Mouse (Mus musculus) kidney, adult 2 months (tissue): ENCODE data around the gene Hs3st1. TPM values are rescaled to one million over a fixed set of nuclear protein-coding genes. Genes with fewer than 3 reads are reported as not detected.

ENCODE experiments used
- DNase-seq: peaks from one replicate; pipeline ENCODE4 v3.0.0; 2021
- H3K27ac ChIP-seq: fragments of 200-500 bp; 2 replicates; pipeline ENCODE4 v1.5.1; 2012; ENCODE audit warnings: low read depth, low read length, control low read depth, inconsistent platforms; ENCODE audit not compliant: insufficient read depth
- H3K27me3 ChIP-seq: fragments of 200-500 bp; replicated peaks from 2 replicates; pipeline ENCODE4 v1.6.1; 2012; ENCODE audit warnings: mild to moderate bottlenecking, moderate library complexity, low read length, inconsistent platforms; ENCODE audit not compliant: control insufficient read depth, insufficient read depth
- H3K36me3 ChIP-seq: fragments of 200-500 bp; 2 replicates; pipeline ENCODE4 v1.6.1; 2012; ENCODE audit warnings: mild to moderate bottlenecking, moderate library complexity, low read length, inconsistent platforms; ENCODE audit not compliant: control insufficient read depth, insufficient read depth
- H3K4me1 ChIP-seq: fragments of 200-500 bp; 2 replicates; pipeline ENCODE4 v1.6.1; 2011; ENCODE audit warnings: low read length; ENCODE audit not compliant: control insufficient read depth, insufficient read depth
- H3K4me3 ChIP-seq: fragments of 200-500 bp; 2 replicates; pipeline ENCODE4 v1.5.1; 2011; ENCODE audit warnings: mild to moderate bottlenecking, low read depth, low read length, control low read depth; ENCODE audit not compliant: insufficient read depth
- CTCF ChIP-seq: fragments of 200-500 bp; conservative IDR thresholded peaks from 2 replicates; pipeline ENCODE4 v1.5.1; 2011; ENCODE audit warnings: low read depth, mild to moderate bottlenecking, control low read depth, low read length, moderate library complexity, mixed read lengths; ENCODE audit not compliant: insufficient read depth, insufficient read length
- POLR2A ChIP-seq: fragments of 200-500 bp; IDR thresholded peaks from one replicate; pipeline ENCODE4 v1.6.1; 2011; ENCODE audit warnings: low read depth, low read length, control low read depth
- WGBS: fragments of 180-500 bp; shearing (Covaris S2); methylation state at CpG from one replicate; pipeline ENCODE4 v1.1.7; 2018; 5-methylcytosine and 5-hydroxymethylcytosine counted together
- polyA plus RNA-seq: library from polyadenylated mRNA; depleted of rRNA; stranded (reverse); fragments of >200 nt; gene quantifications from 2 replicates; pipeline ENCODE4 v1.2.3, GENCODE M21; 2012

Gene Hs3st1
- polyA plus RNA-seq, 1 experiment: 7.9 TPM

- 65% methylated on average over 5 of the region's 5 CpGs for WGBS
- no peak overlapping the region for H3K4me3 ChIP-seq
- DNase-seq: peak; percentile 74
- no peaks in the 10 kb centered on the region for H3K36me3 ChIP-seq
- TF ChIP-seq POLR2A: no peak
- H3K27ac ChIP-seq: no peak overlapping the region
- no peaks in the 10 kb centered on the region for H3K27me3 ChIP-seq
- H3K4me1 ChIP-seq: no peaks in the 10 kb centered on the region
These were observed 40.1 kb downstream of the Hs3st1 start for GRCm38 (mm10) chr5:39715193-39715592.

- no peak overlapping the region for H3K27ac ChIP-seq
- no peak for DNase-seq
- 59% methylated on average over 3 of the region's 3 CpGs for whole genome bisulfite sequencing
- no peaks in the 10 kb centered on the region for H3K4me1 ChIP-seq
- no peaks in the 10 kb centered on the region for H3K27me3 ChIP-seq
- TF ChIP-seq CTCF (no peak), POLR2A (no peak)
- H3K36me3 ChIP-seq: no peaks in the 10 kb centered on the region
- H3K4me3 ChIP-seq: no peak overlapping the region
These were observed 49.7 kb downstream of the Hs3st1 start for GRCm38 (mm10) chr5:39705539-39705938.

- Histone ChIP-seq H3K27ac (no peak overlapping the region), H3K4me1 (no peaks in the 10 kb centered on the region), H3K4me3 (no peak overlapping the region), H3K36me3 (no peaks in the 10 kb centered on the region), H3K27me3 (no peaks in the 10 kb centered on the region)
- no peak for TF ChIP-seq CTCF
- no peak for TF ChIP-seq POLR2A
- DNase-seq: no peak
- 94% methylated on average over 4 of the region's 4 CpGs for WGBS
These were observed 94.4 kb downstream of the Hs3st1 start for GRCm38 (mm10) chr5:39660826-39661225.

- Histone ChIP-seq H3K4me3 (no peak overlapping the region), H3K4me1 (no peaks in the 10 kb centered on the region), H3K27ac (no peak overlapping the region), H3K27me3 (no peaks in the 10 kb centered on the region), H3K36me3 (no peaks in the 10 kb centered on the region)
- TF ChIP-seq CTCF: no peak
- TF ChIP-seq POLR2A: no peak
- WGBS: 58% methylated on average over 2 of the region's 2 CpGs
- no peak for DNase-seq
These were observed 95.9 kb downstream of the Hs3st1 start for GRCm38 (mm10) chr5:39659417-39659816.

DNA sequence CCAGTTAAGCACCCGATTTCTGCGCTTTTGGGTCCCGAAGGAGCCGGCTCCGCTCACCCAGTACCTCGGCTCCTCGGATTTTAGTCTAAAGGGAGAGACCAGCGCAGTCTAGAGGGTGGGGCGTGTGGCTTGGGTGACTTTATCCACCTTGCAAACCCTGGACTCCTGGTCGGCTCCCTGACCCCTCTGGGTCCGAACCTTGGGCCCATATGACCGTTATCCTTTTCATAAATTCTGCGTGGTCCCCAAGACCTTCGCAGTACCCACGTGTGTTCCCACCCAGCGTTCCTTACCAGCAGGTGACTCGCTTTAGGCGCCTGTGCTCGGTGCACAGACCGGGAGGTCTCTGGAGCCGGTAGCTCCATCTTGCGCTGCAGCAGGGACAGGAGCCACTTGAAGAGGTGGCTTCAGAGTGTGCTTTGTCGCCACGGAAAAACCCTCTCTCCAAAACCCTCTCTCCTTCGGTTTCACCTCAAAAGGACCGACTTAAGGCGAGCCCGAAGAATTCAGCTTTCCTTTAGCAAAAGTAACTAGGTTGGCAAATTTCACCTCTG is 110.4 kb downstream of the Hs3st1 start:
- under 1% methylated on average over 28 of the region's 28 CpGs for WGBS
- no peak for TF ChIP-seq POLR2A
- TF ChIP-seq CTCF: no peak
- Histone ChIP-seq H3K27ac (no peak overlapping the region), H3K4me3 (peak overlapping the region; percentile 25), H3K36me3 (no peaks in the 10 kb centered on the region), H3K27me3 (no peaks in the 10 kb centered on the region), H3K4me1 (no peaks in the 10 kb centered on the region)
- DNase-seq: no peak

DNA sequence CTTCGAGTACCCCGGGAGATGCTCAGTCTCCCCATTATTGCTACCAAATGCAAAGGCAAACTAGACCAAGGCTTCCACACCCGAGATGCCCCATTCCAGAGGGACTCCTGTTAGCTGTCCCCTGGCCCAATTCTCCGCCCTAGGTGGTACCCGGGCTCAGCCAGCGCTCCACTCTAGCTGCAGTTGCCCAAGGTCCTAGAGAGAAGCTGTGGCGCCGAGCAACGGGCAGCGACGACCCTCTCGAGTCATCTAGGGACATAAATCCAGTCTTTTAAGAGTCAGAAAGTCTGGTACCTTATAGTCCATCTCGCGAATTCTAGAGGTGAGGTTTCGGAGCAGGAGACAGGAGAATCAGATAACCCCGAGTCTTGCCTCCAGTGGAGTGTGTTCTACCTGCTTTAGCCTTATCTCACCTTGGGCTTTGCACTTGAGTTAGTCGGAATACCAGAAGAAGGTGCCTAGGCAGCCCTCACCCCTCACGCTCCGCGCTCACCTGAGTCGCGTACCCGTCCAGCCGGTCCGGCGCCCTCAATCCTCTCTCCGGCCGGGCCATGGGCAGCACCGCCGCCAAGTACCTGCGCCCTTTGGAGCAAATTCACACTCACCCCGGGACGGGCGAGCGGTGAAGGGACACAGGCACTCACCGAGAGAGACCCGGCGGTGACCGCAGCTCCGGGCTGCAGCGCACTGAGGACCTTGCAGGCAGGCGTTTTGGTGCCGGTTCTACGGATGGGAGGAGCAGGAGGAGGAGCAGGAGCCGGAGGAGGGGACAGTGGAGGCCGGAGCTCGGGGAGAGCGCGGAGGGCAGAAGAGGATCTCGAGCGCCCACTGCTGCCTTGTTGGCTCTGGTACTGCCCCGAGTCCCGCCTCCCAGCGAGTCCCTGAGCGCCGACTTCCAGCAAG is 111.1 kb downstream of the Hs3st1 start:
- Histone ChIP-seq H3K4me1 (no peaks in the 10 kb centered on the region), H3K4me3 (peak overlapping the region; percentile 55), H3K36me3 (no peaks in the 10 kb centered on the region), H3K27me3 (no peaks in the 10 kb centered on the region), H3K27ac (no peak overlapping the region)
- TF ChIP-seq POLR2A (peak; percentile 58), CTCF (peak; percentile 64)
- WGBS: 1% methylated on average over 56 of the region's 56 CpGs
- peak; percentile 94 for DNase-seq

DNA sequence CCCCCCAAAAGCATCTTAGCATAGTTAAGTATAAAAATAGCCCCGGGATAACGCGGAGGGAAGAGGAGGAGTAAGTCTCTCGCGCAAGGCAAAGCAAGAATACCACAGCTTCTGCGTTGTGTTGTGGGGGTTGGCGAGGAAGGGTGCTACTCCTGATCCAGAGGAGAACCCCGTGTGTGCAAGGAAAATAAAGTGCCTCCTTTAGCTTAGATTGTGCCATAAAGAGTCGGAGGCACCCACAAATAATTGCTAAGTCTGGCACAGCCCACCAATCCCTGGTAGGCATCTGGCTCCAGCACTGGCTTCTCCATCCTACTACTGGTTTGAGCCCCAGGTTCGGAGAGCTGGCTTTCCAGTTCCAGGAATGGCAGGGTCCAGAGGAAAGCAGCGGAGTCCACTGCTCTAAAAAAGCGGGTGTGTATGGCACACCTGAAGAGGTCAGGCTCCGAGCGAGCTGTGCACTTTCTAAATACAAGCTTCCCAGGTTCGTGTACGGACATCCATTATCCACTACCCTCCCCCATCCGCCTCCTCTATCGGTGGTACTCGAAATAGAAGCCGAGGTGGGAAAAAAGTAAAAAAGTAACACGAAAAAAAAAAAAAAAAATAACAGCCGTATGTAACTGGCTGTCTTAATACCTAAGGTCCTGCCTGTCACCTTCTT is 111.9 kb downstream of the Hs3st1 start:
- no peak overlapping the region for H3K27ac ChIP-seq
- no peaks in the 10 kb centered on the region for H3K4me1 ChIP-seq
- H3K4me3 ChIP-seq: peak overlapping the region; percentile 55
- TF ChIP-seq POLR2A (no peak), CTCF (no peak)
- H3K27me3 ChIP-seq: no peaks in the 10 kb centered on the region
- DNase-seq: no peak
- no peaks in the 10 kb centered on the region for H3K36me3 ChIP-seq
- WGBS: 4% methylated on average over 22 of the region's 22 CpGs
